8 mouse cellular contexts compared by ENCODE assay signal in genomic region chr9:8004370-8004991, GRCm38 (mm10). TPM values are rescaled to one million over a fixed set of nuclear protein-coding genes. Genes with fewer than 3 reads are reported as not detected.
DNase-seq lines count a peak whose midpoint lies in the region; ATAC-seq lines count a peak whose summit lies in the region.

Gene Yap1, minus strand, starts transcription at chr9:8004596.

- H3K4me1 ChIP-seq in hindbrain, embryonic 13.5 days (replicated peaks), result peaks cover 20% of the 10 kb centered on the region

- peak within 1 kb of the TSS; percentile 83 for H3K27ac ChIP-seq in hindbrain, embryonic 13.5 days

- H3K4me2 ChIP-seq in hindbrain, embryonic 13.5 days, result peak within 1 kb of the TSS; percentile 90

- peak; percentile 96 for DNase-seq in NIH3T3 (ENCODE audit: low read depth)
- DNase-seq in cerebellum, postnatal 14 days, result peak; percentile 80 to 81
- DNase-seq in frontal cortex, postnatal 36 days (ENCODE audit: low spot score in 2 of 2), result peak; percentile 76
- DNase-seq in layer of hippocampus, postnatal 25 days (ENCODE audit: extremely low spot score in 1 of 2, low spot score in 1 of 2), result peak; percentile 66 to 72
- DNase-seq in lung, postnatal 14 days, result peak; percentile 91
- peak; percentile 72 for DNase-seq in retina, postnatal 7 days (ENCODE audit: low read depth, low spot score)
- DNase-seq in urinary bladder, postnatal 10 days (ENCODE audit: low spot score), result peak; percentile 70

- H3K4me3 ChIP-seq in hindbrain, embryonic 13.5 days, result peak within 1 kb of the TSS; percentile 74

- peak within 1 kb of the TSS; percentile 82 for H3K9ac ChIP-seq in hindbrain, embryonic 13.5 days

- under 1% methylated on average over 68 of the region's 79 CpGs for WGBS in hindbrain, embryonic 13.5 days

- H3K9me3 ChIP-seq in hindbrain, embryonic 13.5 days, result no peaks in the 10 kb centered on the region

- no peaks in the 10 kb centered on the region for H3K36me3 ChIP-seq in hindbrain, embryonic 13.5 days

- ATAC-seq in hindbrain, embryonic 13.5 days (ENCODE audit: low FRiP score), result peak; percentile 87

- H3K27me3 ChIP-seq in hindbrain, embryonic 13.5 days, result 0 out of 2 replicates have a peak, but pooled peaks cover 5% of the 10 kb centered on the region

RNA-seq across cellular contexts. Expression of gene Yap1, which starts in this region (rescaled TPM):
- 10.4 and 13.1 TPM in 2 replicates for polyA plus RNA-seq in hindbrain, embryonic 13.5 days (2015; fragmentation: Nextera tagmentation; extraction: Ambion mirVana)
- total RNA-seq in layer of hippocampus, postnatal 25 days (2021), result 10 to 100 TPM; 14.2 to 17.3 TPM

Comparison
In these comparisons a context has a peak if more than half of its experiments do, and no peak if none do; other contexts are left out.
1. Peak in every context shown above with its lines: DNase-seq, ATAC-seq, H3K4me3 ChIP-seq and H3K27ac ChIP-seq.